Comparison of ENCODE assay signal across 31 mouse cellular contexts in genomic region chr16:44811544-44811943, GRCm38 (mm10). TPM values are rescaled to one million over a fixed set of nuclear protein-coding genes. Genes with fewer than 3 reads are reported as not detected.
A peak's percentile ranks its signal among the peaks of the same experiment; 100 is the strongest.
DNase-seq lines count a peak whose midpoint lies in the region; ATAC-seq and TF ChIP-seq lines count a peak whose summit lies in the region.
"Had no signal": no experiment of that assay in that cellular context is flagged by ENCODE, and none has a peak within 500 bp of the region (broad histone marks: within the 10 kb centered on the region; RNA-seq: fewer than 3 reads in every experiment).

TSS of gene Cd200r4 (plus strand) at chr16:44811733.

- in situ Hi-C loops in CH12.LX (cut with MboI; ENCODE audit: low pct_ligation_motif_present, low pct_unique_long_range_greater_than_20kb, low sequenced_read_pairs): no loop called here

- TF ChIP-seq EP300 in CH12.LX (IDR thresholded peaks at IDR 0.05; ENCODE audit: low read length): no peak

- no peak for TF ChIP-seq POLR2A in liver, adult 2 months (IDR thresholded peaks at IDR 0.05; ENCODE audit: extremely low read depth, insufficient read depth, low read length)
- no peak for TF ChIP-seq POLR2A in CH12.LX (IDR thresholded peaks at IDR 0.05; ENCODE audit: low read depth, low read length)

- H3K79me2 ChIP-seq in liver, adult 2 months (ENCODE audit: control insufficient read depth, insufficient read depth, low read length): no peaks in the 10 kb centered on the region
- no peaks in the 10 kb centered on the region for H3K79me2 ChIP-seq in CH12.LX (replicated peaks; ENCODE audit: control insufficient read depth, extremely low read depth, insufficient read depth, poor library complexity, severe bottlenecking)

- peaks cover 2% of the 10 kb centered on the region for H3K9me3 ChIP-seq in CH12.LX (replicated peaks; ENCODE audit: low read length)
- H3K9me3 ChIP-seq: forebrain, embryonic 13.5 days; heart, embryonic 10.5 days; hindbrain, embryonic 13.5 days; limb, embryonic 13.5 days; liver, embryonic 13.5 days; neural tube, embryonic 13.5 days had no signal

- H3K9ac ChIP-seq in liver, adult 2 months (ENCODE audit: low read depth, low read length): no peak within 1 kb of the TSS
- peak within 1 kb of the TSS; percentile 56 for H3K9ac ChIP-seq in CH12.LX (ENCODE audit: insufficient read depth, low read depth)
- H3K9ac ChIP-seq: forebrain, embryonic 13.5 days; hindbrain, embryonic 13.5 days; limb, embryonic 13.5 days; liver, embryonic 13.5 days; neural tube, embryonic 13.5 days had no signal

- peak; percentile 3 for DNase-seq in liver, adult 2 months (ENCODE audit: extremely low read depth, low read depth, low spot score)
- DNase-seq in liver (no peak), CH12.LX (ENCODE audit: extremely low read depth) (no peak)
- no peak for DNase-seq in embryo, embryonic 10.5 days (ENCODE audit: low spot score)
- DNase-seq in spleen, postnatal 4 days (ENCODE audit: low spot score in 2 of 2): no peak
- DNase-seq in adrenal gland, adult 18-20 months (ENCODE audit: low spot score in 2 of 2): no peak
- DNase-seq: adrenal gland, postnatal 14 days; cerebellum, adult 11-12 months; cerebellum, postnatal 14 days; gastrocnemius, postnatal 10 days; heart, postnatal 36 days; kidney, adult 9 months; kidney, postnatal 14 days; liver, embryonic 13.5 days; lung, postnatal 14 days; midbrain, embryonic 14.5 days; right cerebral cortex, postnatal 14 days; thymus, adult 18-20 months; thymus, postnatal 25 days had no signal

- peak within 1 kb of the TSS; percentile 93 for H3K4me2 ChIP-seq in CH12.LX (ENCODE audit: insufficient read depth, low read depth, poor library complexity, severe bottlenecking)
- H3K4me2 ChIP-seq: forebrain, embryonic 13.5 days; hindbrain, embryonic 13.5 days; limb, embryonic 13.5 days; liver, embryonic 13.5 days; neural tube, embryonic 13.5 days had no signal

- no peak for TF ChIP-seq RAD21 in CH12.LX (IDR thresholded peaks at IDR 0.05; ENCODE audit: low read depth, low read length)

- ATAC-seq in hematopoietic stem cell, adult 5-6 weeks (replicated peaks in 1 of 2; ENCODE audit: insufficient read depth in 1 of 2, low FRiP score in 2 of 2, low TSS enrichment in 1 of 2, low read depth in 1 of 2, poor library complexity in 2 of 2, severe bottlenecking in 2 of 2): peak; percentile 59 to 78; a peak in 2 of 4 replicates
- peak; percentile 79 for ATAC-seq in monocyte, adult 5-6 weeks (replicated peaks; ENCODE audit: insufficient number of reproducible peaks, low FRiP score, low TSS enrichment, poor library complexity, severe bottlenecking)
- ATAC-seq: forebrain, embryonic 13.5 days; intestine, postnatal 0 days had no signal

- 90% methylated on average over 3 of the region's 3 CpGs for WGBS in liver, adult 2 months

- no peak for TF ChIP-seq CTCF in liver, adult 2 months (IDR thresholded peaks at IDR 0.05; ENCODE audit: low read depth, low read length)
- TF ChIP-seq CTCF in CH12.LX (conservative IDR thresholded peaks at IDR 0.05 in 1 of 2, IDR thresholded peaks at IDR 0.05 in 1 of 2; ENCODE audit: low read depth in 2 of 2, low read length in 2 of 2): no peak

- H3K36me3 ChIP-seq in liver, adult 2 months (ENCODE audit: control insufficient read depth, insufficient read depth, low read length): no peaks in the 10 kb centered on the region
- no peaks in the 10 kb centered on the region for H3K36me3 ChIP-seq in CH12.LX (replicated peaks in 1 of 2; ENCODE audit: control insufficient read depth in 1 of 2, insufficient read depth in 1 of 2, low read length in 1 of 2)
- H3K36me3 ChIP-seq: heart, embryonic 10.5 days; hindbrain, embryonic 13.5 days; limb, embryonic 13.5 days; liver, embryonic 13.5 days; neural tube, embryonic 13.5 days had no signal

- H3K4me1 ChIP-seq in liver, adult 2 months (ENCODE audit: control insufficient read depth, insufficient read depth, low read length): no peaks in the 10 kb centered on the region
- H3K4me1 ChIP-seq in CH12.LX (ENCODE audit: control insufficient read depth in 1 of 2, insufficient read depth in 2 of 2): peaks cover 2 to 10% of the 10 kb centered on the region in 2 experiments; a peak in 3 of 4 replicates
- H3K4me1 ChIP-seq: forebrain, embryonic 13.5 days; hindbrain, embryonic 13.5 days; limb, embryonic 13.5 days; liver, embryonic 13.5 days; neural tube, embryonic 13.5 days had no signal

- dilution Hi-C loops in CH12.LX (cut with MboI; ENCODE audit: extremely low pct_ligation_motif_present, extremely low pct_unique_long_range_greater_than_20kb, low sequenced_read_pairs): no loop called here

- H3K4me3 ChIP-seq in liver, adult 2 months (ENCODE audit: insufficient read depth, low read depth, low read length): no peak within 1 kb of the TSS
- H3K4me3 ChIP-seq in CH12.LX (replicated peaks in 1 of 3; ENCODE audit: low read depth in 2 of 3, low read length in 2 of 3, poor library complexity in 1 of 3): peak within 1 kb of the TSS in 1 of 3 experiments; percentile 24
- H3K4me3 ChIP-seq: forebrain, embryonic 13.5 days; heart, embryonic 10.5 days; hindbrain, embryonic 13.5 days; limb, embryonic 13.5 days; liver, embryonic 13.5 days; neural tube, embryonic 13.5 days had no signal

- H3K27ac ChIP-seq in liver, adult 2 months (replicated peaks; ENCODE audit: insufficient read depth, low read depth, low read length): no peak within 1 kb of the TSS
- H3K27ac ChIP-seq in CH12.LX (ENCODE audit: insufficient read depth, low read depth): no peak within 1 kb of the TSS
- H3K27ac ChIP-seq: forebrain, embryonic 13.5 days; heart, embryonic 10.5 days; hindbrain, embryonic 13.5 days; limb, embryonic 13.5 days; liver, embryonic 13.5 days; neural tube, embryonic 13.5 days had no signal

- H3K27me3 ChIP-seq in liver, adult 2 months (ENCODE audit: control insufficient read depth, insufficient read depth, low read length): no peaks in the 10 kb centered on the region
- H3K27me3 ChIP-seq in CH12.LX (replicated peaks): no peaks in the 10 kb centered on the region
- H3K27me3 ChIP-seq: forebrain, embryonic 13.5 days; hindbrain, embryonic 13.5 days; limb, embryonic 13.5 days; liver, embryonic 13.5 days; neural tube, embryonic 13.5 days had no signal

TF ChIP-seq in CH12.LX, 34 proteins besides CTCF, POLR2A, EP300 and RAD21:
- TF ChIP-seq E2F4 (IDR thresholded peaks at IDR 0.05; ENCODE audit: insufficient replicate concordance, low read depth, low read length) (no peak), PAX5 (IDR thresholded peaks at IDR 0.05; ENCODE audit: low read length) (no peak), SMC3 (IDR thresholded peaks at IDR 0.05; ENCODE audit: low read depth, low read length) (no peak), IRF4 (IDR thresholded peaks at IDR 0.05; ENCODE audit: low read depth, low read length) (no peak), USF2 (conservative IDR thresholded peaks at IDR 0.05; ENCODE audit: low read depth, low read length) (no peak), ZC3H11A (IDR thresholded peaks at IDR 0.05; ENCODE audit: low read depth, low read length) (no peak)

RNA-seq across cellular contexts. Expression of gene Cd200r4, which starts in this region (rescaled TPM):
- 0.37 and 0.74 TPM in 2 replicates for total RNA-seq in liver, adult 2 months (2014; rRNA removed)
- polyA plus RNA-seq in liver, adult 2 months (2012; rRNA removed): 0.06 and 0.11 TPM in 2 replicates
- total RNA-seq in CH12.LX (2012; rRNA removed): 0.59 and 1.1 TPM in 2 replicates
- total RNA-seq in CH12.LX (2014; rRNA removed): 0.89 and 1.2 TPM in 2 replicates
- 0.57 and 0.76 TPM in 2 replicates for polyA plus RNA-seq in CH12.LX (2012; ENCODE audit: insufficient read length, low read depth)
- 1.5 and 1.7 TPM in 2 replicates for total RNA-seq in hematopoietic stem cell, adult 5-6 weeks (2017)
- total RNA-seq in monocyte, adult 5-6 weeks (2017): 13.4 to 31.6 TPM (median 14.7 TPM) in 3 replicates
- total RNA-seq in adrenal gland, adult 18-20 months (2021): under 1 TPM in 1 of 2 experiments, not detected in 1; 0.29 TPM
- total RNA-seq: adrenal gland, postnatal 14 days; ES-E14; gastrocnemius, postnatal 10 days; heart, postnatal 36 days; layer of hippocampus, adult 18-20 months; layer of hippocampus, postnatal 10 days had no signal
- polyA plus RNA-seq: embryonic facial prominence, embryonic 11.5 days; forebrain, embryonic 13.5 days; hindbrain, embryonic 13.5 days had no signal

Comparison
In these comparisons a context has a peak if more than half of its experiments do, and no peak if none do; other contexts are left out.
1. Peak in DNase-seq in liver, adult 2 months; RNA of the gene not detected or under 1 TPM.